Mouse (Mus musculus): ENCODE data around the gene Slc4a5. TPM values are rescaled to one million over a fixed set of nuclear protein-coding genes. Genes with fewer than 3 reads are reported as not detected.

Gene Slc4a5
- polyA plus RNA-seq, 1 experiment from 2014 or later: 0.06 TPM

- Histone ChIP-seq H3K4me3 (no peak overlapping the region), H3K9ac (no peak overlapping the region), H3K9me3 (no peaks in the 10 kb centered on the region), H3K4me2 (peak overlapping the region; percentile 17; the same call in 1 of the 2 replicates), H3K27me3 (peaks cover 18% of the 10 kb centered on the region; the same call in 1 of the 2 replicates), H3K4me1 (peaks cover 19% of the 10 kb centered on the region), H3K27ac (no peak overlapping the region), H3K36me3 (no peaks in the 10 kb centered on the region)
- WGBS: 3% methylated on average over 8 of the region's 9 CpGs
- ATAC-seq (ENCODE audit: insufficient number of reproducible peaks, low FRiP score, low TSS enrichment, low read depth): no peak
Observed at GRCm38 (mm10) chr6:83237123-83237522, 17.5 kb downstream of the Slc4a5 start.

GRCm38 (mm10) chr6:83244422-83245061, 24.9 kb downstream of the Slc4a5 start:
- Histone ChIP-seq H3K9me3 (no peaks in the 10 kb centered on the region), H3K4me2 (no peak overlapping the region), H3K4me1 (peaks cover 17% of the 10 kb centered on the region), H3K36me3 (no peaks in the 10 kb centered on the region), H3K4me3 (no peak overlapping the region), H3K9ac (no peak overlapping the region), H3K27me3 (no peaks in the 10 kb centered on the region), H3K27ac (peak overlapping the region; percentile 17; the same call in 1 of the 2 replicates)
- no peak for ATAC-seq (ENCODE audit: insufficient number of reproducible peaks, low FRiP score, low TSS enrichment, low read depth)
- 18% methylated on average over 10 of the region's 10 CpGs for WGBS

DNA sequence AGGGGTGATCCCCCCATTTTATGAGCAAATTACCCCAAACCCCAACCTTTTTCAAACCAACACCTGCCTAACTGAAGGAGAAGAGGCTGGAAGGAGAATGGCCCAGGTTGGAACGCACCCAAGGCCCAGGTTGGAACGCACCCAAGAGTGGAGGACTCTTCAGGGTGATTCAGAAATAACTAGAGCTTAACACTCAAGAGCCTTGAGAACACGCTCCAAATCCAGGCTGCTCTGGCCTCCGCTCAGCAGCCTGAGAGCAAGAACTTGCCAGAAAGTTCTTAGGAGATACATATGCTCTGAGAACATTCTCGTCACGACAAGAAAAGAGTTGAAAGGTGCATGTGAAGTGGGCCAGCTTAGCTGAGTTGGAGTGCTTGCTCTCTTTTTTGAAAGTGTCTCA, 25.5 kb downstream of the Slc4a5 start:
- ATAC-seq (ENCODE audit: insufficient number of reproducible peaks, low FRiP score, low TSS enrichment, low read depth): 0 out of 2 replicates have a peak, but pooled peaks have one; percentile 20
- H3K9ac ChIP-seq: no peak overlapping the region
- H3K4me2 ChIP-seq: no peak overlapping the region
- H3K27ac ChIP-seq: peak overlapping the region; percentile 43; the same call in 1 of the 2 replicates
- no peaks in the 10 kb centered on the region for H3K27me3 ChIP-seq
- no peaks in the 10 kb centered on the region for H3K9me3 ChIP-seq
- no peaks in the 10 kb centered on the region for H3K36me3 ChIP-seq
- WGBS: 33% methylated on average over 6 of the region's 6 CpGs
- no peak overlapping the region for H3K4me3 ChIP-seq
- peaks cover 17% of the 10 kb centered on the region for H3K4me1 ChIP-seq

- Histone ChIP-seq H3K4me1 (peaks cover 14% of the 10 kb centered on the region), H3K9ac (no peak overlapping the region), H3K36me3 (no peaks in the 10 kb centered on the region), H3K9me3 (no peaks in the 10 kb centered on the region), H3K27me3 (no peaks in the 10 kb centered on the region), H3K27ac (no peak overlapping the region), H3K4me3 (no peak overlapping the region), H3K4me2 (no peak overlapping the region)
- ATAC-seq (ENCODE audit: insufficient number of reproducible peaks, low FRiP score, low TSS enrichment, low read depth): no peak
- WGBS: 84% methylated on average over 1 of the region's 1 CpGs
Observed at GRCm38 (mm10) chr6:83245997-83246396, 26.4 kb downstream of the Slc4a5 start.

- no peak overlapping the region for H3K27ac ChIP-seq
- H3K9me3 ChIP-seq: no peaks in the 10 kb centered on the region
- no peaks in the 10 kb centered on the region for H3K27me3 ChIP-seq
- no peaks in the 10 kb centered on the region for H3K36me3 ChIP-seq
- H3K4me2 ChIP-seq: no peak overlapping the region
- H3K4me1 ChIP-seq: peaks cover 14% of the 10 kb centered on the region
- 91% methylated on average over 4 of the region's 4 CpGs for WGBS
- no peak for ATAC-seq (ENCODE audit: insufficient number of reproducible peaks, low FRiP score, low TSS enrichment, low read depth)
- H3K9ac ChIP-seq: no peak overlapping the region
- no peak overlapping the region for H3K4me3 ChIP-seq
Observed at GRCm38 (mm10) chr6:83246750-83247149, 27.1 kb downstream of the Slc4a5 start.

DNA sequence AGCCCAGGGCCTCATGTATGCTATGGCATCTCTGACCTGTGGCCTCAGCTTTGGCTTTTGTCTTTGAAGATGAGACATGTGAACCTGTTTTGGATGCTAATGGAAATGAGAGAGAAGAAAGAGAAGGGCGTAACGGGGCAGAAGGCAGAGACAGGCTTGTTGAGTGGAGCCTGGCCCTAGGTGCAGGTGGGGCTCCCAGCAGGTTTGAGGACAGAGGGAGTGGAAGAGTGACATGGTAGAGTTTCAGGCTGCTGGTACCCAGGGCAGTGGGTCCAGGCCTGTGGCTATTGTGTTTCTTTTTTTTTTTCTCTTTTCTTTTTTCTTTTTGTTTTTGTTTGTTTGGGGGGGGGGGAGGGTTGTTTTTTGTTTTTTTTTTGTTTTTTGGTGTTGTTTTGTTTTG, 27.5 kb downstream of the Slc4a5 start:
- H3K4me3 ChIP-seq: no peak overlapping the region
- no peak overlapping the region for H3K27ac ChIP-seq
- H3K27me3 ChIP-seq: no peaks in the 10 kb centered on the region
- no peaks in the 10 kb centered on the region for H3K36me3 ChIP-seq
- no peaks in the 10 kb centered on the region for H3K9me3 ChIP-seq
- H3K4me1 ChIP-seq: peaks cover 14% of the 10 kb centered on the region
- no peak for ATAC-seq (ENCODE audit: insufficient number of reproducible peaks, low FRiP score, low TSS enrichment, low read depth)
- WGBS: 92% methylated on average over 2 of the region's 2 CpGs
- H3K9ac ChIP-seq: no peak overlapping the region
- H3K4me2 ChIP-seq: no peak overlapping the region

DNA sequence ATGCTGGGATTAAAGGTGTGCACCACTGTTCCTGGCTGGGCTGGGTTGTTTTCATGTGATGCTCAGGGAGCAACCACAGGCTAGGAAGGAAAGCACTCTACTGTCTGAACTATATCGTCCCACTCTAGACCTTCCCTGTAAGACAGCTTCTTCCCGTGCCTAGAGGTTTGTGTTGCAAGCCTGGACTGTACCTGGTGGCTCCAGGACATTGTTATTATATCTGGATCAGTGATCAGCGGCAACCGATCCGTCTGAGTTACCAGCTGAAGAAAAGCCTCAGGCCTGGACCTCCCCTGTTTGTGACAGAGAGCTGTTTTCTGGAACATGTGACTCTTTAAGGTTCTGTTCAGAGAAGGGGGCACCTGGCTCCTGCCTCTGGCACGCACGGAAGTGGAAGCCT, 34.6 kb downstream of the Slc4a5 start:
- no peaks in the 10 kb centered on the region for H3K4me1 ChIP-seq
- H3K4me2 ChIP-seq: no peak overlapping the region
- H3K9ac ChIP-seq: no peak overlapping the region
- H3K27me3 ChIP-seq: no peaks in the 10 kb centered on the region
- H3K4me3 ChIP-seq: no peak overlapping the region
- 50% methylated on average over 7 of the region's 7 CpGs for WGBS
- H3K36me3 ChIP-seq: no peaks in the 10 kb centered on the region
- ATAC-seq (ENCODE audit: insufficient number of reproducible peaks, low FRiP score, low TSS enrichment, low read depth): no peak
- H3K27ac ChIP-seq: no peak overlapping the region
- no peaks in the 10 kb centered on the region for H3K9me3 ChIP-seq

GRCm38 (mm10) chr6:83264516-83264915, 44.9 kb downstream of the Slc4a5 start:
- Histone ChIP-seq H3K36me3 (no peaks in the 10 kb centered on the region), H3K9ac (no peak overlapping the region), H3K27ac (no peak overlapping the region), H3K9me3 (no peaks in the 10 kb centered on the region), H3K4me2 (no peak overlapping the region), H3K27me3 (no peaks in the 10 kb centered on the region), H3K4me1 (peaks cover 7% of the 10 kb centered on the region), H3K4me3 (no peak overlapping the region)
- ATAC-seq (ENCODE audit: insufficient number of reproducible peaks, low FRiP score, low TSS enrichment, low read depth): no peak
- 90% methylated on average over 1 of the region's 1 CpGs for WGBS

GRCm38 (mm10) chr6:83265253-83265652, 45.6 kb downstream of the Slc4a5 start:
- H3K27ac ChIP-seq: no peak overlapping the region
- no peaks in the 10 kb centered on the region for H3K9me3 ChIP-seq
- no peaks in the 10 kb centered on the region for H3K27me3 ChIP-seq
- ATAC-seq (ENCODE audit: insufficient number of reproducible peaks, low FRiP score, low TSS enrichment, low read depth): no peak
- no peak overlapping the region for H3K9ac ChIP-seq
- H3K4me2 ChIP-seq: no peak overlapping the region
- H3K4me3 ChIP-seq: no peak overlapping the region
- H3K36me3 ChIP-seq: no peaks in the 10 kb centered on the region
- peaks cover 7% of the 10 kb centered on the region for H3K4me1 ChIP-seq

DNA sequence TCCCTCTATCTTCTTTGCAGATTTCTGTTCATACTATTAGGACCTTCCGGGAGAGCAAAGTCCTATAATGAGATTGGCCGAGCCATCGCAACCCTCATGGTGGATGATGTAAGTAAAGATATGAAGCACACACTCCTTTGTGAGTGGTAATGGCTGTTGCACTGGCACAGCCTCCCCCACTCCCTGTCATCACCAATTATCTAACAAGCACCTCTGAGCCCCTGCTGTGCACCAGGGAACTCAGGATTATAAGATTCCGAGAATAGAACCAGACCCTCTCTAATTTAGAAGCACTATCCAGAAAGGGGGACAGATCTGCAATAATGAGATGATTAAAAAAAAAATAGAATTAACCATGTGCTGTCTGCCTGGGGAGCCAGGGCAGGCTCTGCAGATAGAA, 46.0 kb downstream of the Slc4a5 start:
- Histone ChIP-seq H3K4me1 (peaks cover 7% of the 10 kb centered on the region), H3K4me3 (no peak overlapping the region), H3K36me3 (no peaks in the 10 kb centered on the region), H3K27me3 (no peaks in the 10 kb centered on the region), H3K27ac (no peak overlapping the region), H3K9ac (no peak overlapping the region), H3K4me2 (no peak overlapping the region), H3K9me3 (no peaks in the 10 kb centered on the region)
- no peak for ATAC-seq (ENCODE audit: insufficient number of reproducible peaks, low FRiP score, low TSS enrichment, low read depth)
- 77% methylated on average over 4 of the region's 4 CpGs for WGBS

- Histone ChIP-seq H3K27ac (peak overlapping the region; percentile 63; the same call in 1 of the 2 replicates), H3K4me3 (peak overlapping the region; percentile 50), H3K4me1 (peaks cover 7% of the 10 kb centered on the region), H3K9ac (no peak overlapping the region), H3K27me3 (no peaks in the 10 kb centered on the region), H3K9me3 (no peaks in the 10 kb centered on the region), H3K36me3 (no peaks in the 10 kb centered on the region), H3K4me2 (peak overlapping the region; percentile 49)
- no peak for ATAC-seq (ENCODE audit: insufficient number of reproducible peaks, low FRiP score, low TSS enrichment, low read depth)
- 54% methylated on average over 4 of the region's 4 CpGs for WGBS
Observed at GRCm38 (mm10) chr6:83267616-83268015, 48.0 kb downstream of the Slc4a5 start.

DNA sequence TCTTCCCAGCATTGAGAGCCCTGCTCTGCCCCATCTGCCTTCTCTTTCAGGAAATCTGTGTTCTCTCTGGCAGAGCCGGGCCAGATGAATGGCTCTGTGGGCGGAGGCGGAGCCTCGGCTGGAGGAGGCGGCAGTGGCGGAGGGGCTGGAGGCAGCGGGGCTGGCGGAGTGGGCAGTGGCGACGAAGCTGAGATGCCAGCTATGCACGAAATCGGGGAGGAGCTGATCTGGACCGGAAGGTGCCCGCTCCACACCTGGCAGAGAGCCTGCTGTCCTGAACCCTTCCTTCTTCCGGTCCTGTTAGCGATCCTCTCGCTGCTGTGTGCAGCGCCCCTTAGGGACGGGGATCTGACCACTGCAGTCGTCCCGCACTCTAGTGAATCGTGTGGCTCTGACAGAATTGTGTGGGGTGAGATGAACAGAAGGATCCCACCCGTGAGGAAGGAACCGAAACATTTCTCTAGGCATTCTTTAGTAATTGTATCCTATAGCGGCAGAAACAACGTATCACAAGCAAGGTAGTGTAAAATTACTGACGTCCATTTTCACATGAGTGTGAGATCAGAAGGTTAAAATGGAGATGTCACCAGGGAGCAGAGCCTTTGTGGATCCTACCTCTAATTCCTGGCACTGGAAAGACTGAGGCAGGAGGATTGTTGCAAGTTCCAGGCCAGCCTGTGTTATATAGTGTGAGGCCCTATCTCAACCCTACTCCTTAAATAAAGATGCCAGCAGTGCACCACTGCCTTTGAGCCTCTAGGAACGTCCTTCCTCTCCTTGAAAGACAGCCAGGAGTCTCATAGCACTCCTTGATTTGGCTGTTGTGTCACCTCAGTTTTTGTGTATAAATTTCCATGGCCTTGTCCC, 48.7 kb downstream of the Slc4a5 start:
- Histone ChIP-seq H3K27ac (peak overlapping the region; percentile 81), H3K9me3 (no peaks in the 10 kb centered on the region), H3K27me3 (no peaks in the 10 kb centered on the region), H3K4me3 (peak overlapping the region; percentile 50), H3K9ac (peak overlapping the region; percentile 33; the same call in 1 of the 2 replicates), H3K4me1 (peaks cover 7% of the 10 kb centered on the region), H3K36me3 (no peaks in the 10 kb centered on the region), H3K4me2 (peak overlapping the region; percentile 49)
- under 1% methylated on average over 27 of the region's 28 CpGs for WGBS
- peak; percentile 84 for ATAC-seq (ENCODE audit: insufficient number of reproducible peaks, low FRiP score, low TSS enrichment, low read depth)

Measured in limb, embryonic 15.5 days (tissue).